Mouse (Mus musculus) regulatory T cell (primary cell): ENCODE results near the gene 1700013G24Rik.

ENCODE experiments used
- in situ Hi-C: fragments of 300-600 bp; cut with MboI, MseI; formaldehyde crosslinking; loops from one replicate; pipeline ENCODE4 v1.15.1; 2025; ENCODE audit warnings: high pct_unique_total_duplicates

1700013G24Rik gene

DNA sequence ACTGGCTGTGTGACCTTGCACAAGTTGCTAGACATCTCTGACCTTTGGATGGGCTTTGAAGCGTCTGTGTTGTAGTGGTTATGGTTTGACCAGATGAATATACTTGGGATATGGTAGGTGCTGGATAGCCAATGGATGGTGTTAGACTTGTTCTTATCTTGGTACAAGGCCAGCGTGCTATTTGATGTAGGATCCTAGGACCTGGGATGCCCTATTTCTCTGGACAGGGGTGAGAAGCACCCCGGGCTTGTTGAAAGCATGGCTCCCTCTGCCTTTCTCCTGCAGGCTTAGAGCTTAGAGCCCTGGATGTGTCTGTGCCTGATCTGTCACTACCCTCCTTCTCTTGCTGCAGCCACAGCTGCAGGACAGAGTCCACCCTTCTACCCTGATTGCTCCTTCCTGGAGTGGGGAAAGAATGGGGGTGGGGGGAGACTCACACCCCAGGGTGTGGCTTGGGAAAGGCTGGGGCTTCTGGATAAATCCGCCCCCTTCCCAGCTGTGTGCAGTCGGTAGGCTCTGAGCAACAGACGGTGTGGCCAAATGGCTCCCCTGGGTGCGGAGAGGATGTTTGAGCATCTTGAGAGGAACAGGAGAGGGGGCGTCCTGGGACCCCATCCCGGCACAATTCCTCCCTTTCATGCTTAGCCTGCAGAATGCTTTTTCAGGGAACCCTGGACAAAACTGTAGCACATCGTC lies 23.1 kb downstream of the 1700013G24Rik start:
- in situ Hi-C loops, result no loop called here

- in situ Hi-C loops, result no loop called here
These were observed 23.7 kb downstream of the 1700013G24Rik start for GRCm38 (mm10) chr4:137476761-137477237.

DNA sequence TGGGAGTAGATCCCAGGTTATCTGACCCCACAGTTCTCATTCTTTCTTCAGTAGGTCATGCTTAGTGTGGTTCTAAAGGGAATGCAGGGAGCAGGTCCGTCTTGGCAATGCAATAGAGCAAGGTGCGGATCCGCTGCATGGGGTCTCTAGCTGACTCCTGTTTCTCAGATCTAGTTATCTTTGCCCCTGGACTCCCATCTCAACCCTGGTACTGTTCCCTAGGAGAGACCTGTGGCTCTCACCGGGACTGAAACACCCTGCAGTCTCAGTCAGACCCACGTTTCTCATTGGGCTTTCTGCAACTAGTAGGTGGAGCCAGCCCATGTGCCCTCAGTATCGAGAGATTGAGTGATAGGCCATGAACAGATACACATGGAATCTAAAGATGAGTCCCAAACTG lies 24.5 kb downstream of the 1700013G24Rik start:
- in situ Hi-C loops, result no loop called here

DNA sequence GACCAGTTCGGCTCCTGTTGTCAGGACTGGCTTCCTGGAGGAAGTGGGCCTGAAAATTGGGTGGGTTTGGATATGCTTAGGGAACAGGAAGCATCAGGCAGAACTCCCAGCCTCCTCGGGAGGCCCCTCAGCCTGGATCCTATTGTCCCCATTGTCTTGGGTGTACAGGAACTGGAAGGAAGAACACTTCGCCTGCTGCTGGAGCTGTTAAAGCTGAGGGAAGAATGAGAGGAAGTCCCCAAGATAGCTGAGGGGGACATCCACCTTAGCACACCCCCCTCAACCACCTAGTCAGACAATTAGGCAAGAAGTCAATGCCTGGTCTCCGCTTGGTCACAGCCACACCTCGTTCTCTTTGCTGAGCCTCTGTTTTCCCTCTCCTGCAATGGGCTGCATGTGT lies 25.2 kb downstream of the 1700013G24Rik start:
- in situ Hi-C loops, result no loop called here

GRCm38 (mm10) chr4:137479757-137480156 lies 26.7 kb downstream of the 1700013G24Rik start:
- in situ Hi-C loops, result no loop called here

DNA sequence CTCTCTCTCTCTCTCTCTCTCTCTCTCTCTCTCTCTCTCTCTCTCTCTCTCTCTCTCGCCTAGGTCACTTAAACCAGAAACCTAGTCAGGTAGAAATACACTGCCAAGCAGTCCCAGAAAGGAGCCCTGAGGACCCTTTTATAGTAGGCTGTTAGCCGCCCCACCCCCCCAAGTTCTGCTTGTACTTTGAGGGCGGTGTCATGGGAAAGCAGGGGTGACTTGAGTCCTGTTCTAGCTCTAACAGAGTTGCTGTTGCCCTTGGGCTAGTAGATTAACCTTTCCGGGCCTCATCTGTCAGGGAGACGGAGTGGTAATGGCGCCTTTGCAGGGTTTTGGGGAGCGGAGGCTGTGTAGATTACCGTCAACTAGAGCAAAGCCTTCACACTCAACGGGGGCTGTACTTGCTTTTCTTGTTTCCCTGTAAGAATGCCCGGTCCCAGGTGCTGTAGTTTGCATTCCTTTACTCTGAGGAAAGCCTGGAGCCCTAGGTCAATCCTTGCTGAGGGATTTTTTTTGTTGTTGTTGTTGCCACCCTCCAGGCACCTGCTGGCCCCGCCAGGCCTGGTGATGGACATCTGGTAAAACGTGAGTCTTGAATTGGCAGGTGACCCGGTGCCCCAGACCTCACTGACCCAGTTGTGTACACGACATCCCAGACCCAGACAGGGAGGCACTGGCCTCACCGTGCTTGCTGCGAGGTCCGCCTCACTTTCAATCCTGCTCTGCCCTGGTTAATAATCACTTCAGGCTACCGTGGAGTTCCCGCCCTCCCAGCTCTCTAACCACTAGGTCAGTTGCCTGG lies 27.3 kb downstream of the 1700013G24Rik start:
- in situ Hi-C loops, result no loop called here

- in situ Hi-C loops, result no loop called here
These were observed 27.9 kb downstream of the 1700013G24Rik start for GRCm38 (mm10) chr4:137480993-137481340.

- in situ Hi-C loops, result no loop called here
These were observed 28.4 kb downstream of the 1700013G24Rik start for GRCm38 (mm10) chr4:137481381-137482030.

GRCm38 (mm10) chr4:137483871-137484270 lies 30.8 kb downstream of the 1700013G24Rik start:
- in situ Hi-C loops, result no loop called here

- in situ Hi-C loops, result no loop called here
These were observed 31.5 kb downstream of the 1700013G24Rik start for GRCm38 (mm10) chr4:137484586-137484985.

DNA sequence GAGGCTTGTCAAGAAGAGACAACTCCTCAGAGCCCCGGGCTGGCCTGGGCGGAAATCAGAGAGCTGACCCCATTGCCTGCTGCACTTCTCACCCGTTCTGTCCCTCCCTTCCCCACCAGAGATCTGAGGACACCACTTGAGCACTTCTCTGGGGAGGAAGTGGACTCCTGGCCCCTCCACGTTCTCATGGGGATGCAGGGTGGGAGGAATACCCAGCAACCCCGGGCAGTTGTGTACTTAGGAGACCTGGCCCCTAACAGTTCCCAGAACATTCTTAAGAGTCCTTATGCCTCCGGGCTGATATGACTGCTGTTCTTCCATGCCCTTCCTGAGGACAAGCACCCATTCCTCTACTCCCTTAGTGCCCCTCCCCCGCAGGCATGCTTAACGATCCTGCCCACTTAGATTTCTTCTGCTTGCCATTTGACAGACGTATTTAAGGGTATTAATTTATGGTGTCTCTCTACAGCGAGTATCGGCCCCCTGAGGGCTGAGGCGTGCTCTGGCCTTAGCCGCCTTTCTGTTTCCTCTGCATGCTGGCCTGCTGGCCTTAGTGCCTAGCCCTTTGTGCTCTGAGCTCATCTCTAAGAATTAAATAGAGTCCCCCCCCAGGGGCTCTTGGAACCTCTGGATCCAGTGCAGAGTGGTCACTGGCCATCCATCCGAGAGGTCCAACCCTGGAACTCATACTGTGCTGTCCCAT lies 32.3 kb downstream of the 1700013G24Rik start:
- in situ Hi-C loops, result no loop called here

GRCm38 (mm10) chr4:137486081-137487014 lies 33.3 kb downstream of the 1700013G24Rik start:
- in situ Hi-C loops, result no loop called here

DNA sequence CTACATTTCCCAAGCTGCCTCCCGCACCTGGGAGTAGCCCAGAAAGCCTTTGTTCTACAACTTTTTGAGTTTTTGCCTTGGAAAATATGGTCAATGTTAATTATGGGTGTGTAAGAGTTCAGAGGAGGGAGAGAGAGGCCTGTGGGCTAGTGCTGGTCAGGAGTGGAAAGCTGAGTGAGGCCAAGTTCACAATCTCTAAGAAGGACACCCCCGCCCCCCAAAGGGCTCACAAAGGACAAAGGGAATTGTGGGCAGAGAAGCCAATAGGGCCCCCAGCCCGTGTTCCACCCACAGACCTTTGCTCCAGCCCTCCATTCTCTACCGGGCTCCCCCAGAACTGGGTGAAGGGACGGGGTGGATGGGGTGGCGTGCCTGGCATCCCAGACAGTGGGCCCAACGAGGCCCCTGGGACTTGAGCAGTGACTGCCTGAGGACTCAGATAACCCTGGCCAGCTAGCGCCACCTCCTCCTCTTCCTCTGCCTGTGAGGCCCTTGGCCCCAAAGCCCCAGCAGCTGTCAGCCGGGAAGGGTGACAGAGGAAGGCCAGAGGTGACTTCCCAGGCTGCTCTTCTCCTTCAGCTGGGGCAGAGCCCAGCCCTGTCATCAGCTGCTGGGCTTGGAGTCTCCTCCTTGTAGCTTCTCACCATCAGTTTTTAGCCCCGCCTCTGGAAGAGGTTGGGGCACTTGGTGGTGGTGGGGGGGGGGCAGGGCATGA lies 34.4 kb downstream of the 1700013G24Rik start:
- in situ Hi-C loops, result no loop called here

DNA sequence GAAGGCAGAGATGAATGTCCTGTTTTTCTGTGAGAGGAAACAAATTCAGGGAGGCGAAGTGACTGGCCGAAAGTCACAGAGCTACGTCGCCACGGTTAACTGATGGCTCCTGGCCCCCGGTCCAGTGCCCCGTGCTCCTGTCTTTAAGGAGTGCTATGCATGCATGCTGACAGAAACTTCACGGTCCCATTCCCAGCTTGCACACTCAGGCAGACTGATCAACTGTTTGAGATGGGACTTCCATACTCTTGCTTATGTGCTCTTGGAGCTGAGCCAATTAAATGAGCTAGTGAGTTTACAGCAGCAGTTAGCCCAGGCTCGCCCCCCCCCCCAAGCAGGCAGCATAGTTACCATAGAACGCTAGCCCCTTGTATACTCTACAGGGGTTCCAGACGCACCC lies 35.0 kb downstream of the 1700013G24Rik start:
- in situ Hi-C loops, result no loop called here

- in situ Hi-C loops, result no loop called here
These were observed 35.7 kb downstream of the 1700013G24Rik start for GRCm38 (mm10) chr4:137488571-137489303.

GRCm38 (mm10) chr4:137489996-137490395 lies 36.9 kb downstream of the 1700013G24Rik start:
- in situ Hi-C loops, result no loop called here

DNA sequence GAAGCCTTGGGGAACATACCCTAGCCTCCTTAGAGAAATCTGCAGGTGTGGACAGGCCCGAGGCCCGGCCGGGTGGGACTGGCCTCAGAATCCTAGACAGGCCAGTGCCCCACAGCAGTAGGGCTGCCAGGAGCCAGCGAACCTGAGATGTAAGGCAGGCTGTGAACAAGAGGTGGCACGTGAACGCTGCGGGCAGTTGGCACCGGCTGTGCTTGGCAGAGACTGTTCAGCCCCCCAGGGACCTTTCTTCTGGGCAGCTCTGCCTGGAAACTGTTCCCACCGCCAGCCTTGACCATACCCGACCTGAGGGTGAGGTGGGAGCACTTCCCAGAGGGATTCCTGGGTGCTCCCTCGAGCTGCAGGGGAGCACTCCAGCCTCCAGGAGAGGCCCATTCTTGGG lies 39.5 kb downstream of the 1700013G24Rik start:
- in situ Hi-C loops, result no loop called here

DNA sequence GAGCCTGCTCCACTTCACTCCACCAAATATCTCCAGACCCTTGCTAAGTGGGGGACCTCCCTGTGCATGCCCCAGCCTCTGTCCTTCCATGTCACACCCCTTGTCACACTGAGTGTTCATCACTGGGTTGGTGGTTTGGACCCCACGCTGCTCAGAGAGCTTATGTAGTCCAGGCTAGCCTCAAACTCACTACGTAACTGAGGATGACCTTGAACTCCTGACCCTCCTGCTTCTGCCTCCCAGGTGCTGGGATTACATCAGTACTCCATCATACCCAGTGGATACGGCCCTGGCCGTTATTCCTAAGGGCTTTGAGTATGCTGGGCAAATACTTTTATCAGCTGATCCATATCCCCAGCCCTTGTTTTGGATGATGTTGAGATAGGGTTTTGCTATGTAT lies 40.1 kb downstream of the 1700013G24Rik start:
- in situ Hi-C loops, result no loop called here

DNA sequence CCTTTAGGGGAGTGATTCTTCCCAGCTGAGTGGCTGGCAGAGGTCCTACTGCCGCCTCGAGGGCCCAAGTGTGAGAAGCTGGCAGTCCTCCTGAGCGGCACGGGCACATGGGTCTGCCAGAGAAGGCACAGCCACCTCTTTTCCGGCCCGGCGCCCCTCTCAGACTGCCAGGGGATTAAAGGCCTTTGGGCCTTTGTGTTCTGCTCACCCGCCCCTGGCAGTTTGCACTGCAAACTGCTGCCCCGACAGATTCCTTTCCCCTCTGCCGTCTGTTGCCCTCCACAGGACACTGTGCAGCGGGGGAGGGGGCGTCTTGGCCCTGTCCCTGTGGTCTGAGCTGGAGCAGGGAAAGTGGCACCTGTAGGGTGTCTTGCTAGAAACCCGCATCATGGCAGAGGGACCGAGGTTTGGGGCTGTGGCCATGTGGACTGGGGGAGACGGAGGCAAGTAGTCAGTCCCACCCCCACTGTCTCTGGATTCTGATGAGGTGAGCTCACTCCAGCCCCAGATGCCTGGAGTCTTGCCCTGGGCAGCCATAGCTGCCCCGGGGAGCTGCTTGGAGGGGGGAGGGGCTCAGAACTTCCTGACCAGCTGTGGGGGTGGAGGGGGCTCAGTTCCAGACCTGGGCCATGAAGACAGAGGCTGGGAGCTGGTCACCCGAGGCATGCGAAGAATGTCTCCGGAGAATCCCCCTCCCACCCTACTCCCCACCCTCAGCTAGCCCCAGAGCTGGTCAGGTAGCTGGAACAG lies 41.8 kb downstream of the 1700013G24Rik start:
- in situ Hi-C loops, result no loop called here
